Comparison of ENCODE assay signal across 7 mouse cellular contexts in genomic region chr12:104940466-104940865, GRCm38 (mm10).
"Had no signal": no experiment of that assay in that cellular context is flagged by ENCODE, and none has a peak within 500 bp of the region (broad histone marks: within the 10 kb centered on the region; RNA-seq: fewer than 3 reads in every experiment).

No protein-coding gene starts in this region.

- DNase-seq: gastrocnemius, postnatal 14 days; kidney, adult 18-20 months; kidney, adult 8-10 months; kidney, postnatal 10 days; kidney, postnatal 25 days; kidney, postnatal 4 days had no signal

- ATAC-seq: intestine, postnatal 0 days had no signal
